Mouse (Mus musculus) neutrophil, adult 59 days (primary cell): ENCODE data around the gene Yif1b. TPM values are rescaled to one million over a fixed set of nuclear protein-coding genes. Genes with fewer than 3 reads are reported as not detected.

Experiments used
- total RNA-seq, 2 experiments: library from RNA; stranded (reverse); gene quantifications; 1 replicate in 1 of 2; 2 replicates in 1 of 2; pipeline ENCODE4 v1.2.4; 2023

Gene Yif1b
- total RNA-seq = 10 to 100 TPM; 17.8 to 19.2 TPM

GRCm38 (mm10) chr7:29238019-29238967 is at the start of gene Yif1b:
Yif1b (plus strand) TSS chr7:29238329.

GRCm38 (mm10) chr7:29213675-29214082 is 24.4 kb upstream of the Yif1b start, which contains the start of gene Catsperg1:
Catsperg1 (minus strand) TSS chr7:29214035.

GRCm38 (mm10) chr7:29232247-29233013 is 5.7 kb upstream of the Yif1b start, which contains the start of gene Kcnk6:
Kcnk6 (minus strand) TSS chr7:29232515.

GRCm38 (mm10) chr7:29248261-29248841 is 10.2 kb downstream of the Yif1b start, which contains the start of gene 2200002D01Rik:
2200002D01Rik (minus strand) TSS chr7:29248466.

GRCm38 (mm10) chr7:29281201-29282073 is 43.3 kb downstream of the Yif1b start, which contains the start of gene Spint2:
Spint2 (minus strand) TSS chr7:29281912.

GRCm38 (mm10) chr7:29288942-29289638 is 51.0 kb downstream of the Yif1b start, which contains the start of gene Ppp1r14a:
Ppp1r14a (plus strand) TSS chr7:29289308.

Other genes with a start within 250 kb of the Yif1b start
- gene Ryr1, start 113.2 kb upstream of the Yif1b start, total RNA-seq = under 1 TPM; 0.09 to 0.18 TPM
- gene Rasgrp4, start 103.5 kb upstream of the Yif1b start, total RNA-seq = 100 to 1,000 TPM; 301 to 302 TPM
- gene Fam98c, start 82.1 kb upstream of the Yif1b start, total RNA-seq = 10 to 100 TPM; 14.3 to 19.2 TPM
- under 1 TPM; 0.37 to 0.40 TPM for gene Ggn, start 68.1 kb upstream of the Yif1b start, total RNA-seq
- 1 to 10 TPM; 1.6 to 2.1 TPM for gene Spred3, start 67.9 kb upstream of the Yif1b start, total RNA-seq
- gene Psmd8, start 57.6 kb upstream of the Yif1b start, total RNA-seq = 100 to 1,000 TPM; 160 to 185 TPM
- 1 to 10 TPM; 1.7 to 2.5 TPM for gene Catsperg1, start 24.3 kb upstream of the Yif1b start, total RNA-seq
- gene Kcnk6, start 5.8 kb upstream of the Yif1b start, total RNA-seq = 1 to 10 TPM; 7.3 to 7.5 TPM
- not detected for gene 2200002D01Rik, start 10.1 kb downstream of the Yif1b start, total RNA-seq
- gene Spint2, start 43.6 kb downstream of the Yif1b start, total RNA-seq = 10 to 100 TPM; 18.2 to 22.9 TPM
- not detected for gene Ppp1r14a, start 51.0 kb downstream of the Yif1b start, total RNA-seq
- gene Dpf1, start 65.6 kb downstream of the Yif1b start, total RNA-seq = not detected